Mouse (Mus musculus): Measurements from ENCODE around the gene Sh3pxd2a. TPM values are rescaled to one million over a fixed set of nuclear protein-coding genes. Genes with fewer than 3 reads are reported as not detected.

The Sh3pxd2a gene
- polyA plus RNA-seq, 2 experiments from 2014 or later = 0.60 to 1.9 TPM

DNA sequence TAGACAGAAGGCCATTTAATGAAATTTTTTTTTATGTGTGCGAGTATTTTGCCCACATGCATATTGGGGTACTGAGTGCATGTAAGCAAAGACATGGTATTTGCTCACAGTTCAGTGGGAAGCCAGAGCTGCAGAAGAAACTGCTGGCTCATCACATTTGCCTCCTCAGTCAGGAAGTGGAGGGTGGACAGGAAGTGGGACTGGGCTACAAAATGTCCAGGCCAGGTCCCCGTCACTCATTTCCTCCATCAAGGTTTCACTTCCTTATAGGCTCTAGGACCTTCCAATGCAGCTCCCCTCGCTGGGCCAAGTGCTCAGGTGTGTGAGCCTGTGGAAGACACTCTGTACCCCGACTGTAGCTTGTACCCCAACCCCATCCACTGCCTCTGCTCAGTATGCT is 239.5 kb downstream of the Sh3pxd2a start:
- ATAC-seq = no peak

DNA sequence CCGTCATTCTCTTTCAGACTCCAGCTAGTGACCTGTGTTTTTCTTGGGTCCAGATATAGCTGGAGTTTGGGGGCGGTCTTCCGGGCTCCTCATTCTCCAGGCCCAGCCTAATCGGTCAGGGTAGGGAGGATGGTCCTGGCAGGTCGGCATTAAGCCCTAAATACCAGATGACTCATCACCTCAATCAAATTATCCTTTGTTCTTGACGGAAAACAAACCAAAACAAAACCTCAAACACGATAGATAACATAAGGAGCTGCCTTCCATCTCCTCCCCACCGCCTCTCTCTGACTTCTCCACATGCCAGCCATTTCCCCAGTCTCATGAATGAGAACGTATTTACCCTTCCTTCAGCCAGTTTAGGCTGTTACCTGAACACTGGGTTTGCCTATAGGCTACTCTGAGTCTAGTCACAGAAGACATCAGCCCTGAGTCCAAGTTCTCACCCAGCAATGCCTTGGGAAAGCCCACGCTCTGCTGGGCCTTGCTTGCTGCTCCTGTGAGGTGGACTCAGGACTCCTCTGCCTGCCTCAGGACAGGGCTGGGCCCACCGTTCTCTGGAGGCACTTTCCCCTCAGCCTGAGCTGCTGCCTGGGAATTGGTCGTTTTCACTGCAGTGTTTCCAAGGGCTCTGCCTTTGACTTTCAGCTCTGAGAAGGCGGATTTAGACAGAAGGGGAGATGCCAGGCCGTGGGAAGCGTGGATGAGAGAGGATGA is 241.2 kb downstream of the Sh3pxd2a start:
- ATAC-seq = no peak

DNA sequence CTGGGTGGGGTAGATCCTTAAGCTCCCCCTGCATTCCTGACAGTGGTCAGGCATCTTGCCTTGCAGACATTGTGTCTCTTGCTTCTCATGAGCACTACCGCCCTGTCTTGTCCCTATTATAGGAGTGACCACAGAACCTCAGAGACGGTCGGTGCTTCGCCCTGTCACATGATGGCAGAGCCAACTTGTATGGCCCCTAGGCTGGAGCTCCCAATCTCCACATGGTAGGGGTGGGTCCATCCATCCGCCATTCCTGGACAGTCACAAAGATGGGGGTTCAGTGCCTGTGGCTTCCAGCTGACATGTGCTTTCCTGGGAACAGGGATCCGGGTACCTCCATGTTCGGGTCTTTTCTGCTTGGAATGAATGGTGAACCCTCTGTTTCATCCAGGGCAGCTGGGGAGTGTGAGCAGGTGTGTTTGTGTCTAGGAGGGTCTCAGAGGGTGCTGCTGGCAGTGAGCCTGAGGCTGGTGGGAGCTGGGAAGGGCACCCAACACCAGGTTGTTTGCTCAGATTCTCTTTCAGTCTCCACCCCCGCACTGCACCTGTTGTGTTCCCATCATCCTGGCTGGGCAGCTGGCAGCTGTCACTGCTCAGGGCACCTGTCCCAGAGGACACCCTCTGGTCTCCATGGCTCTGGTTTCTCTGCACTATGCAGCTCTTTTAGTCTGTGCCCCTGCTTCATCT is 241.9 kb downstream of the Sh3pxd2a start:
- ATAC-seq = no peak

DNA sequence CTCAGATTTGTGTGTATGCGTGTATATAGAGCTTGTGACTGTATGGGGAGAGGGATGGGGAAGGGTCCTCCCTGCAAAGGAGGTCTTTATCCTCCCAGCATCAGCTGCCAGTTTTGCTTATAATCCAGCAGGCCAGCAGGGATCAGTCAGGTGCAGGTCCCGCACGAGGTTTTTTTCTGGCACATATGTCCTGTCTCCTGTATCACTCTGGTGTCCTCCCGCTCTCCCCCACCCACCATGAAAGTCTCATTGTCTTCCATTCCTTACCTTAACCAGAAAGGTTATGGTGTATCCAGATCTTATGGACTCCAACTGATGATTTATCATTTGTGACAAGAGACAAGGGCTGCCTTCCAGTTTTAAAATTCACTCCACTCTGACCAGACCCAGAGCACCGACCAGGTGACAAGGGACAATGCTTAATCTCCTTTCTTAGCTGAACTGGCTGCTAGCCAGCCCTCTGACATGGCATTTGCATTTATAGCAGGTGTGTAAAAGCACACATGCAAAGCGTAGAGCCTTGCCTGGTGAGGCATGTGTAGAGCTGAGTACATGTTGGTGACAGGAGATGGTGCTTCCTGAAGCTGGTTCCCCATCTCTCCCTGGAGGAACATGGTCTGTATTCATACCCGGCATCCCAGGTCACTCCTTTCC is 242.6 kb downstream of the Sh3pxd2a start:
- ATAC-seq = no peak

DNA sequence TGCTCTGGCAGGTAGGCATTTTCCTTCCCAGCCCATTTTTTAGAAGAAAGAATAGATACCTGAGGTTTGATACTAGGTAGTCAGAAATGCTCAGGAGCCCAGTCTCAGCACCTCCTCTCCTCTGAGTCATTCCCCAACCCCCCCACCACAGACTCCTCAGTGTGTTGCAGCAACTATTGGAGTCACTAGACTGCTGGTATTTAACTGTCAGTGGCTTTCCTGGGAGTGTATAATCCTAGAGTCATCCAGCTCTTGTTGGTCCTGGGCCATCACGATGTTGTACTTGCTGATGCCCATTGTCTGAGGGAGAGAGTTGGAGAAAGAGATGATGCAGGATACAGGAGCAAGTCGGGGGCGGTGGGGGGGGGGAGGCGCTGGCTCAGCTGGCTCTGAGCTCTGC is 243.2 kb downstream of the Sh3pxd2a start:
- ATAC-seq = no peak

DNA sequence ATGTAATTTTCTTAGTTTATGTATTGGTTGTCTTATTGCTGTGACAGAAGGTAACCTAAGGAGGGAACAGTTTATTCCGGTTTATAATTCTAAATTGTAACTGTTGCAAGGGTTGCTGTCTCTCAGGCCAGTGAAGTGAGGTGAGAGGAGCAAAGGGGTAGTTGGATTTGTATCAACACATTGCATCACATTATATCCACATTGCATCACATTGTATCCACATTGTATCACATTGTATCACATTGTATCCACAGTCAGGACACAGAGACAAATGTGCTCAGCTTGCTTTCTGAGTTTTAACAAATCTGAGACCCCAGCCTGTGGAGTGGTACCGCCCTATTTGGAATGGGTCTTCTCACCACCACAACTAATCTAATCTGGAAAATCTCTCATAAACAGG is 244.0 kb downstream of the Sh3pxd2a start:
- ATAC-seq = no peak

DNA sequence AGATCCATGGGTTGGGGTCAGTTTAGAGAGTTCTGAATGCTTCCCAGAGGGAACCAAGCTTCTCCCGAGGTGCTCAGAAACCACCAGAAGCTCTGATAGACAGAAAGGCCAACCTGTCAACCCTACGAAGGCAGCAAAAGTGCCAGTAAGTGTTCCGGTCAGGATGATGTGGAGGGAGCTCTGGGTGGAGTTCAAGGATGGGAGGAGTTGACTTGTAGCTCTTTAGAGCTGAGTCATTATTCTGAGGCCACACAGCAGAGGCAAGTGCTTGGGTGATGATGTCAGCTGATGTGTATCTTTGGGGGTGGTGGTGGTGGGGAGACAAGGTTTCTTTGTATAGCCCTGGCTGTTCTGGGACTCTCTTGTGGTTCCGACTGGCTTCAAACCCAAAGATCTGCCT is 244.6 kb downstream of the Sh3pxd2a start:
- ATAC-seq = no peak

DNA sequence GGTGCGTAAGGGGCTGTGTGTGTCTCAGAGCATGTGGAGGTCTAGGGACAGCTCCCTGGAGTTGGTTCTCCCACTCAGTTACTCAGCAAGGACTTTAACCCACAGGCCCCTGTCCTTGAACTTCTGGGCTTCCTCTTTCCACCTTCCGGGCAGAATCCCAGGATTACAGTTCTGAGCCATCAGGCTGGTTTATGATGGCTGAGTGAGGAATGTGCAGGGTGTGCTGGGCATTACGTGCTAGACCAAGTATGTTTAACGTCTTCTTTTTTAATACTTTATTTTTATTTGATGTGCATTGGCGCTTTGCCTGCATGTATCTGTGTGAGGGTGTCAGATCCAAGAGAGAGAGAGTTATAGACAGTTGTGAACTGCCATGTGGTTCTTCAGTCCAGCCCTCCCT is 247.4 kb downstream of the Sh3pxd2a start:
- ATAC-seq = no peak

DNA sequence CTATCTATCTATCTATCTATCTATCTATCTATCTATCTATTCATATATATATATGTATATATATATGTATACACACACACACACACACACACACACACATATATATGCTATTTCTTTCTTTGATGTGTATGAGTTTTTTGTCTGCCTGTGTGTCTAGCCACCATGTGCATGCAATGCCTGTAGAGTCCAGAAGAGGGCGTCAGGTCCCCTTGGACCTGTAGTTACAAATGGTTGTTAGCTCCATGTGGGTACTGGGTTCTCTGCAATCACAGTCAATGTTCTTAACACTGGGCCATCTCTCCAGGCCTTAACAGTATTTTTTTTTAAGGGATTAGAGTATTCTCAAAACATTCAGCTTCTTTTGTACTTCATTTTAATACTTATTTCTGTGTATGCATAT is 250.7 kb downstream of the Sh3pxd2a start:
- ATAC-seq = no peak

DNA sequence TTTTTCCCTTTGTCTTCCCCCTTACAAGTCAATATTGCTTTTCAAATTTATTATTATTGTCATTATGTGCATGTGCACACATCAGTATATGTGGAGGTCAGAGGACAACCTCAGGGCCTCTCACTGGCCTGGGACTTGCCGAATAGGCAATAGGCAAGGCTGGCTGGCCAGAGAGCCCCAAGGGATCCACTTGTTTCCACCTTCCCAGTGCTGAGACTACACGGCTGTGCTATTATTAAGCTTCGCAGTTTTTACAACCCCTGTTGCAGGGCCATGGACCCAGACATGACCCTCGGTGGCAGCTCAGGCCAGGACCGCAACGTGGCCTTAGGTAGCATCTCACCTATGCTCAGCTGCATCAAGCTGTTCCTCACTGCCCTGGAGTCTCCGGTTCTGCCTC is 251.8 kb downstream of the Sh3pxd2a start:
- ATAC-seq = no peak

DNA sequence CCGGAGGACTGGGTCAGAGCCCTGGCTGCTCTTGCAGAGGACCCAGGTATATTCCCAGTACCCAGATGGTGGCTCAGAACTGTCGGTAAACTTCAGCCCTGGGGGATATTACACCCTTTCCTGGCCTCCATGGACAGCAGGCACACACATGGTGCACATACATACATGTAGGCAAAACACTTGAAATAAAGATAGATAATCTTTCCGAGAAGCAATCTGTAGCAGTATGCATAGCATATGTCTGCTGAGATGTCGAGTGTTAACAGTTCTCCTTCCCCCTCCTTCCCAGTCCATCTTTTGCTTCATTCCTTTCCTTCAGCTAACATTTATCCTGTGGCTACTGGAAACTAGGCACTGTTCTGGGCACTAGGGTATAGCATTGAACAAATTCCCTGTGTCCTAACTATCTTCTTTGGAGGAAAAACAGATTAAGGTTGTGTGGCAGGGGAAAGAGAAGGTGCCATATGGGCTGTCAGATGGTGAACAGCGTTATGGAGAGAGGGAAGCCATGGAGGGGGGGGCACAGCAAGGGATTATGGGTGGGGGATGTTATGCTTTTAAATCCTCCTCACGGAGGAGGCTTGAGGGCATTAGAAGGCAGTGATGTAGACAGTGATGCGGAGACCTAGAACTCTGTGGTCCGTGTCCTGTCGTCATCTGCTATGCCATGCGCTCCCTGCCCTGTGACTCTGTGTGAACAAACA is 252.4 kb downstream of the Sh3pxd2a start:
- no peak for ATAC-seq

DNA sequence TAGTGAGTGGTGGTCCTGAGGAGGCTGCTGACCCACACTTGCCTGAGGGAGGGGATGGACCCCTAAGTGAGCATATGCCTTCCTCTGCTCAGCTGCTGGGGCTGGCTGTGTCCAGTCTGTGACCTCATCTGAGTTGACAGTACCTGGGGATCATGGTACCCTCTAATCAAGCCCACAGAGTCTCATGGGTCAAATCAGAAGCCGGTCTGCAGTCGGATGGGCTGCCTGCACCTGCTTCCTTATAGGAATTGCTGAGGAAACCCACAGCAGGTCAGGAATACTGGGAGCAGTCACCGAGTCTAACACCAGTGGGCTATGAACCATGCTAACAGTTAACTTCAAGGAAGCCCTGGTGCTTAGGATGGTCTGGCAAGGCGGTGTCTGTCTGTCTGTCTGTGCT is 253.8 kb downstream of the Sh3pxd2a start:
- no peak for ATAC-seq

Other genes with a start within 250 kb of the Sh3pxd2a start
- 10 to 100 TPM; 37.8 to 49.1 TPM for gene Stn1, start 73.1 kb upstream of the Sh3pxd2a start, polyA plus RNA-seq (2017; shearing (Covaris generic))
- 10 to 100 TPM; 16.1 to 17.8 TPM for gene Slk, start 115.3 kb upstream of the Sh3pxd2a start, polyA plus RNA-seq (2017; shearing (Covaris generic))
- not detected for gene Col17a1, start 227.7 kb upstream of the Sh3pxd2a start, polyA plus RNA-seq (2017; shearing (Covaris generic))

Data from CD4-positive, CD25-positive, alpha-beta regulatory T cell, adult 4 months (primary cell).